Mouse (Mus musculus) kidney, embryonic 16.5 days (tissue): ENCODE data around the gene Zbtb43. TPM values are rescaled to one million over a fixed set of nuclear protein-coding genes. Genes with fewer than 3 reads are reported as not detected.

Source experiments
- ATAC-seq: fragments of 200-750 bp; cut with Nextera tagmentation; 2 replicates; pipeline ENCODE4 v1.8.0; 2017; ENCODE audit warnings: moderate TSS enrichment; ENCODE audit not compliant: low FRiP score, low TSS enrichment
- H3K27ac ChIP-seq: fragments of 300-500 bp; sonication (generic); 2 replicates; pipeline ENCODE4 v1.5.1; 2014; ENCODE audit warnings: low read length
- H3K27me3 ChIP-seq: fragments of 300-500 bp; sonication (generic); 2 replicates; pipeline ENCODE4 v1.6.1; 2014; ENCODE audit warnings: low read length, control low read depth, mixed read lengths; ENCODE audit not compliant: insufficient read depth
- H3K36me3 ChIP-seq: fragments of 300-500 bp; sonication (generic); 2 replicates; pipeline ENCODE4 v1.6.1; 2014; ENCODE audit warnings: low read length, control low read depth, mixed read lengths; ENCODE audit not compliant: insufficient read depth
- H3K4me1 ChIP-seq: fragments of 300-500 bp; sonication (generic); 2 replicates; pipeline ENCODE4 v1.6.1; 2014; ENCODE audit warnings: low read length, control low read depth, mixed read lengths; ENCODE audit not compliant: insufficient read depth
- H3K4me2 ChIP-seq: fragments of 300-500 bp; sonication (generic); replicated peaks from 2 replicates; pipeline ENCODE4 v1.6.1; 2014; ENCODE audit warnings: low read depth, low read length
- H3K4me3 ChIP-seq: fragments of 300-500 bp; sonication (generic); 2 replicates; pipeline ENCODE4 v1.5.1; 2014; ENCODE audit warnings: mild to moderate bottlenecking, low read length
- H3K9ac ChIP-seq: fragments of 300-500 bp; sonication (generic); replicated peaks from 2 replicates; pipeline ENCODE4 v1.6.1; 2014; ENCODE audit warnings: low read length
- H3K9me3 ChIP-seq: fragments of 300-500 bp; sonication (generic); 2 replicates; pipeline ENCODE4 v1.6.1; 2016; ENCODE audit warnings: low read length, control low read depth
- WGBS: fragments of 180-500 bp; shearing (Covaris S2); extraction: QIAGEN DNeasy Blood & Tissue Kit; methylation state at CpG from one replicate; pipeline ENCODE4 v1.1.7; 2014; 5-methylcytosine and 5-hydroxymethylcytosine counted together
- polyA plus RNA-seq: library from polyadenylated mRNA; unstranded; fragments of >200 nt; fragmentation: Nextera tagmentation; extraction: Ambion mirVana; gene quantifications from 2 replicates; pipeline ENCODE4 v1.2.1, GENCODE M21; 2015

Zbtb43 gene
- polyA plus RNA-seq, 1 experiment from 2014 or later = 17.7 TPM

- ATAC-seq = no peak
- peaks cover 3% of the 10 kb centered on the region; the same call in 1 of the 2 replicates for H3K36me3 ChIP-seq
- H3K9me3 ChIP-seq = no peaks in the 10 kb centered on the region
- H3K27ac ChIP-seq = no peak overlapping the region
- H3K9ac ChIP-seq = no peak overlapping the region
- H3K4me1 ChIP-seq = no peaks in the 10 kb centered on the region
- H3K4me2 ChIP-seq = no peak overlapping the region
- WGBS = 67% methylated on average over 5 of the region's 5 CpGs
- H3K27me3 ChIP-seq = no peaks in the 10 kb centered on the region
- H3K4me3 ChIP-seq = no peak overlapping the region
Observed at GRCm38 (mm10) chr2:33402638-33403037, 65.7 kb downstream of the Zbtb43 start.

- no peak overlapping the region for H3K27ac ChIP-seq
- no peak overlapping the region for H3K9ac ChIP-seq
- ATAC-seq = no peak
- no peaks in the 10 kb centered on the region for H3K9me3 ChIP-seq
- H3K27me3 ChIP-seq = no peaks in the 10 kb centered on the region
- no peaks in the 10 kb centered on the region for H3K4me1 ChIP-seq
- no peak overlapping the region for H3K4me2 ChIP-seq
- WGBS = 31% methylated on average over 7 of the region's 7 CpGs
- H3K4me3 ChIP-seq = no peak overlapping the region
- 0 out of 2 replicates have a peak, but pooled peaks cover 3% of the 10 kb centered on the region for H3K36me3 ChIP-seq
Observed at GRCm38 (mm10) chr2:33402236-33402635, 66.1 kb downstream of the Zbtb43 start.

GRCm38 (mm10) chr2:33401217-33401616 is 67.1 kb downstream of the Zbtb43 start:
- no peak overlapping the region for H3K4me3 ChIP-seq
- no peak overlapping the region for H3K4me2 ChIP-seq
- no peak for ATAC-seq
- H3K9me3 ChIP-seq = no peaks in the 10 kb centered on the region
- H3K36me3 ChIP-seq = 0 out of 2 replicates have a peak, but pooled peaks cover 3% of the 10 kb centered on the region
- no peak overlapping the region for H3K9ac ChIP-seq
- H3K4me1 ChIP-seq = no peaks in the 10 kb centered on the region
- no peak overlapping the region for H3K27ac ChIP-seq
- no peaks in the 10 kb centered on the region for H3K27me3 ChIP-seq
- 32% methylated on average over 3 of the region's 3 CpGs for WGBS

- no peaks in the 10 kb centered on the region for H3K27me3 ChIP-seq
- 79% methylated on average over 5 of the region's 5 CpGs for WGBS
- H3K9me3 ChIP-seq = no peaks in the 10 kb centered on the region
- H3K36me3 ChIP-seq = no peaks in the 10 kb centered on the region
- H3K4me3 ChIP-seq = no peak overlapping the region
- H3K9ac ChIP-seq = no peak overlapping the region
- H3K4me2 ChIP-seq = no peak overlapping the region
- H3K27ac ChIP-seq = no peak overlapping the region
- ATAC-seq = no peak
- H3K4me1 ChIP-seq = no peaks in the 10 kb centered on the region
Observed at GRCm38 (mm10) chr2:33400541-33400940, 67.8 kb downstream of the Zbtb43 start.

Other genes starting within 250 kb of the Zbtb43 start
- gene Ralgps1, start 97.1 kb downstream of the Zbtb43 start, polyA plus RNA-seq = 5.2 and 7.1 TPM in 2 replicates
- gene Zbtb34, start 37.2 kb downstream of the Zbtb43 start, polyA plus RNA-seq = 6.9 and 7.1 TPM in 2 replicates
- gene Lmx1b, start 172.0 kb upstream of the Zbtb43 start, polyA plus RNA-seq = 0.94 and 1.3 TPM in 2 replicates